Mouse (Mus musculus): ENCODE data around the gene Iqca.

DNA sequence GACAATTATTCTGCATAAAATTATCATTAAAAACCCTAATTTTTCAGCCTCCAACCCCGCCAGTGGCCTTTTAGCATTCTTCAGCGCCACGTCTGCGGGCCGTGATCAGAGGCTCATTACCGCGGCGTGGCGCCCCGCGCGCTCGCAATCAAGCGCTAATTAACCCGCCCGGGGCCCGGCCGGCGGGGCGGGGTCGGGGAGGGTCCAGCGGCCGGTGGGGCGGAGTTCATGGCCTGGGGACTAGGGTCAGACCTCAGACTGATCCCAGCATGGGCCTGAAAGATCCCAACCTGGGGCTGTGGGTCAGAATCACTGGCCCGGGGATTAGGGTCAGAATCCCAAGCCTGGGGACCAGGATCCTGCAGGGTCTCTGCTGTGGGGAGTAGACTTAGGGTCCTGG, 160.9 kb downstream of the Iqca start:
- TF ChIP-seq POLR2A (IDR thresholded peaks at IDR 0.05; ENCODE audit: control insufficient read depth, low read depth, low read length) = no peak
- no peak for TF ChIP-seq CTCF (IDR thresholded peaks at IDR 0.05; ENCODE audit: control insufficient read depth, insufficient read depth, insufficient replicate concordance, low read depth, low read length)

All from testis, adult 2 months (tissue).